In genomic region chr11:95914571-95914991, GRCm38 (mm10) we compare ENCODE assay signal across 9 mouse cellular contexts. TPM values are rescaled to one million over a fixed set of nuclear protein-coding genes. Genes with fewer than 3 reads are reported as not detected.
A peak's percentile ranks its signal among the peaks of the same experiment; 100 is the strongest.
DNase-seq lines count a peak whose midpoint lies in the region; ATAC-seq and TF ChIP-seq lines count a peak whose summit lies in the region.
"Had no signal": no experiment of that assay in that cellular context is flagged by ENCODE, and none has a peak within 500 bp of the region (broad histone marks: within the 10 kb centered on the region; RNA-seq: fewer than 3 reads in every experiment).

B4galnt2 (minus strand) TSS chr11:95914891.

- H3K9ac ChIP-seq in forebrain, embryonic 16.5 days (replicated peaks; ENCODE audit: low read depth, low read length) = no peak within 1 kb of the TSS
- H3K9ac ChIP-seq in midbrain, embryonic 14.5 days (replicated peaks; ENCODE audit: low read length) = no peak within 1 kb of the TSS

- peaks cover 16% of the 10 kb centered on the region for H3K4me1 ChIP-seq in forebrain, embryonic 16.5 days (replicated peaks; ENCODE audit: control insufficient read depth, insufficient read depth, low read length)
- H3K4me1 ChIP-seq in midbrain, embryonic 14.5 days (ENCODE audit: control insufficient read depth, insufficient read depth, low read length) = peaks cover 15% of the 10 kb centered on the region; the same call in 1 of the 2 replicates

- H3K4me2 ChIP-seq in forebrain, embryonic 16.5 days (ENCODE audit: low read length) = peak within 1 kb of the TSS; percentile 34
- H3K4me2 ChIP-seq in midbrain, embryonic 14.5 days (ENCODE audit: low read length) = peak within 1 kb of the TSS; percentile 33

- no peak for TF ChIP-seq CTCF in layer of hippocampus, adult 2 months (conservative IDR thresholded peaks at IDR 0.05)

- peaks cover 55% of the 10 kb centered on the region for H3K27me3 ChIP-seq in forebrain, embryonic 16.5 days (replicated peaks; ENCODE audit: control insufficient read depth, insufficient read depth, low read length)
- H3K27me3 ChIP-seq in midbrain, embryonic 14.5 days (ENCODE audit: control insufficient read depth, insufficient read depth, low read length) = peaks cover 71% of the 10 kb centered on the region

- no peaks in the 10 kb centered on the region for H3K36me3 ChIP-seq in forebrain, embryonic 16.5 days (ENCODE audit: control insufficient read depth, insufficient read depth)
- no peaks in the 10 kb centered on the region for H3K36me3 ChIP-seq in midbrain, embryonic 14.5 days (ENCODE audit: control insufficient read depth, insufficient read depth, low read length)

- H3K4me3 ChIP-seq in layer of hippocampus, adult 2 months = no peak within 1 kb of the TSS
- H3K4me3 ChIP-seq in forebrain, embryonic 16.5 days (replicated peaks; ENCODE audit: low read length) = peak within 1 kb of the TSS; percentile 13
- peak within 1 kb of the TSS; percentile 22 for H3K4me3 ChIP-seq in midbrain, embryonic 14.5 days (replicated peaks; ENCODE audit: low read depth, low read length)

- H3K9me3 ChIP-seq in forebrain, embryonic 16.5 days (ENCODE audit: control insufficient read depth, low read length) = no peaks in the 10 kb centered on the region
- H3K9me3 ChIP-seq in midbrain, embryonic 14.5 days (ENCODE audit: control insufficient read depth, low read length) = no peaks in the 10 kb centered on the region

- under 1% methylated on average over 35 of the region's 35 CpGs for WGBS in forebrain, embryonic 16.5 days
- under 1% methylated on average over 35 of the region's 35 CpGs for WGBS in midbrain, embryonic 14.5 days

- H3K27ac ChIP-seq in layer of hippocampus, adult 2 months = no peak within 1 kb of the TSS
- no peak within 1 kb of the TSS for H3K27ac ChIP-seq in forebrain, embryonic 16.5 days (ENCODE audit: low read length)
- H3K27ac ChIP-seq in midbrain, embryonic 14.5 days (replicated peaks; ENCODE audit: low read depth, low read length) = no peak within 1 kb of the TSS

- no peak for ATAC-seq in forebrain, embryonic 16.5 days
- ATAC-seq in midbrain, embryonic 14.5 days (ENCODE audit: low FRiP score, low TSS enrichment) = no peak

- peak; percentile 2 to 8 for DNase-seq in layer of hippocampus, adult 8-10 months (ENCODE audit: low spot score in 2 of 2)
- no peak for DNase-seq in layer of hippocampus, adult 2 months (ENCODE audit: low spot score in 2 of 2)
- peak; percentile 6 for DNase-seq in T-cell, adult 2 months (ENCODE audit: low spot score)
- DNase-seq in kidney, postnatal 25 days = peak; percentile 19 to 55
- peak; percentile 44 for DNase-seq in midbrain, embryonic 14.5 days
- DNase-seq in adipocyte (ENCODE audit: low spot score) = no peak
- DNase-seq in urinary bladder, postnatal 36 days (ENCODE audit: low spot score in 2 of 2) = no peak

RNA-seq across cellular contexts. Expression of gene B4galnt2, which starts in this region (rescaled TPM):
- not detected for total RNA-seq in layer of hippocampus, adult 8-10 months (2022)
- not detected for total RNA-seq in layer of hippocampus, adult 2 months (2021)
- not detected in 2 replicates for polyA plus RNA-seq in forebrain, embryonic 16.5 days (2015; fragmentation: Nextera tagmentation; extraction: Ambion mirVana)
- polyA plus RNA-seq in midbrain, embryonic 14.5 days (2014; fragmentation: Nextera tagmentation; extraction: Ambion mirVana) = not detected in 2 replicates
- total RNA-seq: layer of hippocampus, postnatal 25 days had no signal

Comparison
In these comparisons a context has a peak if more than half of its experiments do, and no peak if none do; other contexts are left out.
1. Peak in DNase-seq in layer of hippocampus, adult 8-10 months; RNA of the gene not detected or under 1 TPM.
2. Peak in DNase-seq, H3K4me3 ChIP-seq and H3K4me2 ChIP-seq in midbrain, embryonic 14.5 days; RNA of the gene not detected or under 1 TPM.
3. DNase-seq: peak in T-cell, adult 2 months (single experiment) and kidney, postnatal 25 days (2 of 2); none in layer of hippocampus, adult 2 months (0 of 2), adipocyte (single experiment) and urinary bladder, postnatal 36 days (0 of 2).